Mouse (Mus musculus): ENCODE data around the gene Adcy10. TPM values are rescaled to one million over a fixed set of nuclear protein-coding genes. Genes with fewer than 3 reads are reported as not detected.

The Adcy10 gene
- 0.07 TPM in 1 of 2 replicates, not detected in the other for polyA plus RNA-seq (2012; rRNA removed)

DNA sequence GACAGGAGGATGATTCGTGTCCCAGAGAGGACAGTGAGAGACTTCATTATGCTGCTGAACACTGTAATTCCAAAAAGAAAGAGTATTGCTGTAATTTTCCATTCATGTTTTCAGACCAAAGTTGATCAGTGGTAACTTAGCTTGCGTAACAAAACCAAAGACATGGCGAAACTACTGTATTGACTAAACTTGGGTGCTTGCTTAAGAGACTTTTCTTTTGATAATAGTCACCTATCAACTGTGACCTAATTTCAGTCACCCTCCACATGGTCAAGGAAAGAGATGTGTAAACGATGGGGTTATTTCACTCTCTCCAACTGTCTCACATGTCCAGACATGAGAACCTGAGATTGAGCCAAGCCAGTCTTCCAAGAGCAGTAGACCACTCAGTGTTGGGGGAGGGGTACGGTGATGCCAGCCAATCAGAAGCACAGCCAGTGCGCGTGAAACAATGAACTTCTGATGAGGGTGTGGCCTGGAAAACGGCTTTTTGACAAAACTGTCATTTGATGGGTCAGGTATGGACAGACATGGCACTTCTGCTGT lies at the start of gene Adcy10:
Gene Adcy10 (plus strand): TSS at position 496 of the 546 bp plus-strand sequence.
- 89% methylated on average over 8 of the region's 8 CpGs for WGBS
- DNase-seq (ENCODE audit: low read depth, low spot score), result no peak

DNA sequence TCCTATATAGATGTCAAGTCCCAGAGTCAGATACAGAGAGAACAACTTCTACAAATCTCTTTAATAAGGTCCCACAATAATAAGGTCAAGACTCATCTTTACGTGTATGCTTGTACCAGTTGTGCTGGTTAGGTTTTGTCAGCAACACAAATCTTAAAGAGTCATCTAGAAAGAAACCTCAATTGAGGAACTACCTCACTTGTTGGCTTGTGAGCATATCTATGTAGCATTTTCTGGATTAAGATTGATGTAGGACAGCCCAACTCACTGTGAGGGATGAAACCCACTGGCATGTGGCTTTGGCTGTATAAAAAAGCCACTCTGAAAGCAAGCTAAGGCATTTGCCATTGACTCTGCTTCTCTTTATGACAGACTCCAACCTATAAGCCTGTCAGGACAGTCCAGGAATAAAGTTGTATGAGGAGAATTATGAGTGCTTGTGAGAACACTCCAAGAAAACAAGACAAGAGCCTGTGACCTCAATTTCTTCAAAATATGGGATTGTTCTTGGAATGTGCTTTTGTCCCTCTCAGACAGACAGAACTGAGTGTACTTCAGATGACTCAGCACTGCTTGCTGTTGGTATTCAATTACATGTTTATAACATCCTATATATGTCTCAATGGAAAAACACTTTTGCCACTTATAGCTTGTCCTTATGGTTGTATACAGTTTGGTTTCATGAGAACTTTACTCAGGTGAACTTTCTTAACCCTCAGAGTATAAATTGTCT lies 46.5 kb upstream of the Adcy10 start:
- no peak for DNase-seq (ENCODE audit: low read depth, low spot score)
- 100% methylated on average over 1 of the region's 1 CpGs for WGBS

DNA sequence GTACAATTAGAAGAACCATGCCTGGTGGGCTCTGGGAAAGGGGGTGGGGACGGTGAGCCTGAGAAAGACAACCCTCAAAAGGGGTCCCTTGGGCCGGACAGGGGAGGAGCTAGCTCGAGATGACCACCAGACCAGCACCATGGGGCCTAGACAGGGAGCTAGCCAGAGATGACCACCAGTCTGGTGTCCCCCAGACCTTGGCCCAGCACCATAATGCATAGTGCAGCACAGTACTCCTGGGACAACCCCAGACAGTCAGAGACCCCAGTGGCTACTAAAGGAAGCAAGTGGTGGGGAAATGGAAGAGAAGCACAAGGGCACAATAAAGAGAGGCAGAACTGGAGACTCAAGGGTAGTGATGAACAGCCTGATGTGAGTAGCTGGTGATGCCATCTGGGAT lies 44.2 kb upstream of the Adcy10 start:
- 86% methylated on average over 3 of the region's 3 CpGs for WGBS
- DNase-seq (ENCODE audit: low read depth, low spot score), result no peak

DNA sequence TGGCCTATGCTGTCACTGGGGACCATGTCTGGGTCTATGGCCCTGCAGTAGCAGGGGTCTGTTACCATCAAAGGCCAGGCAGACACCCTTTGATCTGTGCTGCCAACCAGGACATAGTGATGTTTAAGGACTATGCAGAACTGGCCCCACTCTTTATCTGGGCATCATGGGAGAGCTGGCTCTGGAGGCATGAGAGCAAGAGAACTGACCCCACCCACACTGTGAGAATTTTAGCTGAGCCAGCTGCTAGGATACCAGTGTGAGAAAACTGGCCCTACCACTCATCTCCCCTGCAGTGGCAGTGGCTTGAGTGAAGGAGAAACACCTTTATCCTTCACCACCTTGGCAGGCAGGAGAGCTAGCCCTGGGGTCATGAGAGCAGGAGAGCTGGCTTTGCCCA lies 43.8 kb upstream of the Adcy10 start:
- DNase-seq (ENCODE audit: low read depth, low spot score), result no peak

DNA sequence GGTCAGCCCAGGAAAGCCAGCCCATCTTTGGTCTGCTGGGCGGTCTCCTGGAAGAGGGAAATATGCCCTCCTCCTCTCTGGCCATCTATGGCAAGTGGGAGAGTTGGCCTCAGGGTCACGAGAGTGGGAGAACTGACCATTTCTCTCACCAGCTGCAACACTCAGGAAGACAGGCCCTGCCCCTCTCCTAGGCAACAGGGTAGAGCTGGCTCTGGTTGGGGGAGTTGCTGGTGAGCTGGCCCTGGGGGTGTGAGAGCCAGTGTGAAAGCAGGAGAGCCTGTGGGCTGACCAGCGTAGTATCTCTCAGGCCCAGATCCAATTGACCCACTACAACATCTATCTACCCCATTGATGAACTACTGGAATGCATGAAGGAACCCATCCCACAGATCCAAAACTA lies 43.3 kb upstream of the Adcy10 start:
- WGBS, result 86% methylated on average over 3 of the region's 3 CpGs
- no peak for DNase-seq (ENCODE audit: low read depth, low spot score)

DNA sequence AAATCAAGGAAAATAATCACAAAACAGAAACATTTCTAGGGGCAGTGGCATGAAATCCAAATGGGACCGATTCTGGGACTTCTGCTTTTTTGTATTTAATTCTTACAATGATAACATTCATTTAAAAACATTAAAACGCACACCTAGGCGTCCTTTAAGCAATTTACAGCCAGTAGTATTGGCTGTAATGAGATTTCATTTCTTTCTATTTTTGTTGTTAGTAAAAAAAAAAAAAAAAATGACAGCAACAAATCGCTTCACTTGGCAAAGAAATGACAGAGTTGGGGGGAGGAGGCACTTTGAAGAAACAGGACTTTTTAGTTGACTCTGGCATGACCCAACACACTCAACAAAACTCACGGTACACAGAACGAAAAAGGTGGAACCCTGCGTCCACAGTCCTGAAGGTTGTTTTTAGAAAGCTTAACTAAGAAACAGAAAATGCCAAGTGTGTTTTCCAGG lies 25.9 kb upstream of the Adcy10 start:
- WGBS, result 10% methylated on average over 7 of the region's 7 CpGs
- no peak for DNase-seq (ENCODE audit: low read depth, low spot score)

DNA sequence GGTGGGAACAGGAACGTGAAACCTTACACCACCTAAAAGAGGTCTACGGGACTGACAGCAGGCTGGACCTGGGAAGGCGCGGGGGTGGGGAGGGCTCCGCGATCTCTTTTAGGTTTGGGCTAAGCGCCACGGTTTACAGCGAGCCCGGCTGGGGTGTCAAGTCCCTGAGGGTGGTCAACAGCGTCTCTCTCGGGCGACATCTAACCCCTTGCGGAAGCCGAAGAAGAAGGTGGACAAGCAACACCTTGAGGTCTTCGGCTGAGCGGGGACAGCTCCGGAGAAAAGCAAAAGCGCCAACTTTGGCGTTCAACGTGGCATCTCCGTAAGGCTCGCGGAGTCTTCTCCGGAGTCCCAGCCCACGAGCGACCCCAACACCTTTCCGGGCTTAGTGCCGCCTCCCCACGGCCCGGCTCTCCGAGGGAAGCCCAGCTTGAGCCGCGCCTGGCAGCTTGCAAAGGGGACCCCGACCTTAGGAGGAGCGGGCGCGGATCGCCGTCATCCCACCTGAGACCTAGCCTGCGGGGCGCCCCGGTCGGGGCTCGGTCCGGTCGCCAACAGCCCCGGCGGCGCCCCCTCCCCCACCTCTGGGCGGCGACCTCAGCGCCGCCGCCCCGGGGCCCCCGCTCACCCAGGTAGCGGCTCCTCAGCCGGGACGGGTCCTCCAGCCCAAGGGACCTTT lies 25.3 kb upstream of the Adcy10 start:
- WGBS, result under 1% methylated on average over 59 of the region's 60 CpGs

DNA sequence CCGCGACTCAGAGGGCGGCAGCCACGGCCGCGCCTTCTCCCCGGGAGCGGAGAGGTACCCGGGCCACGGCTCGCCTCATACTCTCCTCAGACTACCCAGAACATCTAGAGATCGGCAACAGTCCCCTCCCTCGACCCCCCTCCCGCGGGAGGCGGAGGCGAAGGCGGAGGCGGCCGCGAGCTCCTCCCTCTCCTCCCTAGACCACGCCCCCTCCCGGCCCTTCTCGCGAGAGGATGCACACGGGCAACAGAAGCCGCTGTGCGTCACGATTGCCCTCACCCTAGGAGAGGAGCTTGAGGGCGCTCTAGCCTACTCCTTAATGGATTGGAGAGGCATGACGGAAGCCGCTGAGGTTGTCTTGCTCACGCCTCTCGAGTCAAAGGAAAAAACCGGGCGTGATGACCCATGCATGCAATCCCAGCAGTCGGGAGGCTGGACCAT lies 24.6 kb upstream of the Adcy10 start, which contains the start of the genes Dcaf6 and Mpc2:
Gene Dcaf6 (minus strand): TSS at position 116 of the 441 bp plus-strand sequence.
Gene Mpc2 (plus strand): TSS at position 278 of the 441 bp plus-strand sequence.
- peak; percentile 95 for DNase-seq (ENCODE audit: low read depth, low spot score)
- WGBS, result under 1% methylated on average over 37 of the region's 37 CpGs

More for the DNA sequence above, 25.3 kb upstream of the Adcy10 start:
- DNase-seq (ENCODE audit: low read depth, low spot score), result no peak

DNA sequence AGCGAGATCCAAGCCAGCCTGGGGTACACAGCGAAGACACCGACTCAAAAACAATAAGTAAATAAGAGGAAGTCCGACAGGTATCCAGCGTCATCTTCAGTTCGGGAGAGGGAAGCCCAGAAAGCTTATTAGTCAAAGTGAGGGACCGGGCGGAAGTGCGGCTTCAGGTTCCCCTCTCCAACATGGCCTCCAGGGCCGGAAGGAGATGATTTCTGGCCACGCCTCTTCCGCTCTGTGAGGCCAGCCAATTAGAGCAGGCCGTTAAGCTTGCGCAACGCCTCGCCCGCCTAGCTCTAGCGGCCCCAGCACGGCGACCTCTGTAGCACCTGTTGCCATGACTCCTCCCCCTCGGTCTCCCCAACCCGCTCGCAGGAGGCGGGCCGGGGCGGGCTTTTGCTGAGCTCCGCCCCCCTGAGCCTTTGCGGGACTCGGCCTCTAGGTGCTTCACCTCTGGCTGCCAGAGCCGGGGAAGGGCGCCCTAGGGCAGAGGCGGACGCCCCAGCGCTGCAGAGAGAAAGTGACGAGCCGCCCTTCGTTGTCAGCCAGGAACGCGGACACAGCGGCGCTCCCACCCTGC lies 24.1 kb upstream of the Adcy10 start:
- DNase-seq (ENCODE audit: low read depth, low spot score), result peak; percentile 96
- WGBS, result under 1% methylated on average over 41 of the region's 41 CpGs

DNA sequence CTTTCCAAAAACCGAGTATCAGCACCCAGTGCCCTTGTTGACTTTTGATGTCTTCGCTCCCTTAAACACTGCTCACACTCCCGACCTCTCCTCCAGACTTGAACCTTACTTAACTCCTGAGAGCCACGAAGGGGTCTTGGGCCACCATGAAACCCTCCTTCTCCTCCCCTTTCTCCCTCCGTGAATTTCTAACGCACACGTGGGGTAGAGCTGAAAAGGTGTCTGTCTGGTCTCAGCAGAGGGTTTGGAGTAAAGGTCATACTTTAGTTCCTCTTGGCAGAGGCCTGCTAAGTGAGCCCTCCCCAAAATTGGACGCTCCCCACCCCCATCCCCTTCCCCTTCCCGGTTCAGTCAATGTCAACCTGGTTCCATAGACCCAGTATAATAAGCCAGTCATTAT lies 23.3 kb upstream of the Adcy10 start:
- WGBS, result under 1% methylated on average over 9 of the region's 9 CpGs
- DNase-seq (ENCODE audit: low read depth, low spot score), result no peak

DNA sequence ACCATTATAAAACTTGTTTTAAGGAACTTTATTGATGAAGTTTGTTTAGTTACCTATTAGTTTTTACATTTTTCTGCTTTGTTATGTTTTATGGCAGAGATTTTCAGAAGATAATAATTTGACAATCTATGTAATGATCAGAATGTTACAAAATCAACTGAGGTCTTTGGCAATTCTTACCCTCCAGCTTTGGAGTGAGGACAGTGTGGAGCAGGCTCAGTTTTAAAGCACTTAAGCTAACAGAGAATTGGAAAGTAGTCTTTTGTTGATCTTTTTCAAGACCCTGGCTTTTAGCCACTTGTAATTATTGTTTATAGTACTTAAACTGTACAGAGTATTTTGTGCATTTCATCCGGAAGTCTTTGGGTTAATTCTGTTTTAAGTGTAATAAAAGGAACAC lies 22.1 kb upstream of the Adcy10 start:
- DNase-seq (ENCODE audit: low read depth, low spot score), result no peak
- 21% methylated on average over 1 of the region's 1 CpGs for WGBS

DNA sequence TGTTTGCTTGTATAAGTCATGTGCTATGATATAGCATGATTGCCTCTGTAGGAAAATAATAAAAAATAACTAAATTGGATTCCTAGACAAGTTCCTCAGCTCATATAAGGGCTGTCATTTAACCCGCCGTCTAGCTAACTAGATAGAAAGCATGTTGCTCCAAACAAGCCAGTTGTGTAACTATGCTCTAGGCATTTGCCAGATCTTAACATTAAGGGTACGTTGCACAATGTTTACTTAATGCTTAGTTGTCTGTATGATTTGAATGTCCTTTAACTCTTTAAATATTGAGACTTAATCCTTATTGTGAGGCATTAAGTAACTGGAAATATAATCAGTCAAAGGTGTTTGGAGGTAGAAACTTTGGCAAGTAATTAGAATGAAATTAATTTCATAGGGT lies 20.4 kb upstream of the Adcy10 start:
- WGBS, result 63% methylated on average over 3 of the region's 3 CpGs
- no peak for DNase-seq (ENCODE audit: low read depth, low spot score)

DNA sequence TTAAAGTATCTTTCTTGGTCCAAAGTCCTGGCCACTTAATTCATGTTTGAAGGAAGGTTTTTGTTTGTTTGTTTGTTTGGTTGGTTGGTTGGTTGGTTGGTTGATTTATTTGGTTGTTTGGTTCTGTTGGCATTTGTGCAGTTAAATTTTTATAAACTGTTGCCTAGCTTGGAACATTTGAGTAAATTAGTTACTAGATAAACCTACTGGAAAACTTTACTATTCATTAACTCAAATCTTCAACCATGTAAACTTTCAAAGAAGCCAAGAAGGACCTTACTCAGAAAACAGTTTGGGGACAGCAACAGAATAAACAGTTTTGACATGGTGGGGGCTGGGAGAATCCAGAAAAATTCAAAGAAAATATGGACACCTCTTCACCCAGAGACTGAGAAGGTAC lies 16.0 kb upstream of the Adcy10 start:
- no peak for DNase-seq (ENCODE audit: low read depth, low spot score)

DNA sequence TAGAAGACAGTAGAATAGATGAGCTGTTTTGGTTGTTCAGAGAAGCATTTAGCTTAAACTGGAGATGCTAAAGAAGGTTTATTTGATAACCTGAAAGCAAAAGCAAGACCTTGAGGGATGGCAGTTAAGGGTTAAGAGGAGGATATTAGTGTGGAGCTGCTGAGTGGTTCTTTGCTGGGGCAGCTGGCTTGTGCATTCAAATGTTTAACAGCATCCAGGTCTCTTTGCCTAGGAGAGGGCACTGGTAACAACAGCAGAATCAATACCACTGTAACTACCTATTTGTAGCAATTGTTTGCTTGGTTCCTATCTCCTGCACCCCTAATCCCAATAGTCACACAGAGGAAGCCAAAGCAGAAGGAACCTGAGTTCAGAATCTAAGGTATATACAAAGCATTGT lies 15.3 kb upstream of the Adcy10 start:
- no peak for DNase-seq (ENCODE audit: low read depth, low spot score)

DNA sequence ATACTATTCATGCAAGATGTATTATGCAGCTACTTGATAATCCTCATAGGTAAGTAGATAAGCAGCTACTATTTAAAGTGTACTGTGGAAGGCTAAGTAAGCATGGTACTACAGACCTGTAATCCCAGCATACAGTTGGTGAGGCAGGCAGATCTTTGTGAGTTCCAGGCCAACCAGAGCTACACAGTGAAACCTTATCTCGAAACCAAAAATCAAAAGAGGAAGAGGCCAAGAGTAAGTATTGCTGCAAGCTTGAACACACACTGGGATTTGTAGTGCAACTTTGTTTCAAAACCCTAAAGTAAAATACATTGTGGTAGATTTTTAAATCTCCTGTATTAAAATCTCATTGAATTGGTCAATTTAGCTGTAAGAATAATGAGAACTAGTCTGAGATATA lies 13.5 kb upstream of the Adcy10 start:
- WGBS, result 91% methylated on average over 1 of the region's 1 CpGs
- no peak for DNase-seq (ENCODE audit: low read depth, low spot score)

DNA sequence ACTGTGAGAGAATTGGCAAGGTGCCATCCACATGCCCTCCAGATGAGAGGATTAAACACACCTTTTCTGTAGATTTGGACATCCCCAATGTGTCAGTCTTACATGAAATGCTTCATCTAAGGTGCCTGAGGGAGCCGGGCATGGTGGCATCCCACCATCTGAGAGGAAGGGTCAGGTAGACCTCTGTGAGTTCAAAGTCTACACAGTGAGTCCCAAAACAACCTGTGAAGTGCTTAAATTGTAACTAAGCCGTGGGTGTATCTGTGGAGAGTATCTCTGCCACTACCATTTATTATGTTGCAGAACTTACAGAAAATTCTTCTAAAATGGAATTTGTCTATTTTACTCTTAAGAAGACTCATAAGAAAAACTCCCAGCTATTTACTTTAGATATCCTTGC lies 1.1 kb downstream of the Adcy10 start:
- WGBS, result 87% methylated on average over 2 of the region's 2 CpGs
- DNase-seq (ENCODE audit: low read depth, low spot score), result no peak

DNA sequence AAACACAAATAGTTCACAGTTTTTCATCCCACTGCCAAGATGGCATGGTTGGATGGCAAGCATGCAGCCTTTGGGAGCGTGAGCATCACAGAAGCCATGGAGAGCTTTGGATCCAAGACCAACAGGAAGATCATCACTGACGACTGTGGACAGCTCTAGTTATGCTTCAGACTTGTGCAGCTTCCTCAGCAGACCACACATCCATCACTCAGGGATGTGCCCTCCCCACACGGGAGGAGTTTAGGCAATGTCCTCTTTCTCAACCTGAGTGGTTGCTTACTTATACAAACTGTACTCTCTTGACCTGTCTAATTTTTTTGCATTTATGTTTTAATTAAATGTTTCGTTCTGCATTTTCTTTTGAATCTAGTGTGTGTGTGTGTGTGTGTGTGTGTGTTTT lies 4.2 kb downstream of the Adcy10 start:
- DNase-seq (ENCODE audit: low read depth, low spot score), result no peak
- WGBS, result 82% methylated on average over 4 of the region's 4 CpGs

DNA sequence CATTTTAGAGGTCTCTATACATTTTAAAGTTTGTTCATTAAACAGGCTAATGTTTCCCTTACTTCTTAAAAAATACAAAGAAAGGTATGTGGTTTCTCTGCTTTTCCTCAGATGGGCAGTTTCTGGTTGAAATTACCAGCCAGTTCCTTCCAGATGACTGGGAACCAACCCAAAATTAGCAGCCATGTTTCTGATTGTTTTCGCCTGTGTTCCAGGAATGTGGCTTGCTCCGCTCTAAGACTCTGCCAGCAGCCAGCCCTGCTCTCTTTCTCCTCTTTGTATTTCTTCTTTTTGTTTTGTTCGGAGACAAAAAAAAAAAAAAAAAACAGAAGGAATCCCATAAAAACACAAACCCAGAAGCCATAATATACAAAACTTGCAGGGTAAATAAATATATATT lies 13.9 kb downstream of the Adcy10 start:
- 58% methylated on average over 3 of the region's 3 CpGs for WGBS

DNA sequence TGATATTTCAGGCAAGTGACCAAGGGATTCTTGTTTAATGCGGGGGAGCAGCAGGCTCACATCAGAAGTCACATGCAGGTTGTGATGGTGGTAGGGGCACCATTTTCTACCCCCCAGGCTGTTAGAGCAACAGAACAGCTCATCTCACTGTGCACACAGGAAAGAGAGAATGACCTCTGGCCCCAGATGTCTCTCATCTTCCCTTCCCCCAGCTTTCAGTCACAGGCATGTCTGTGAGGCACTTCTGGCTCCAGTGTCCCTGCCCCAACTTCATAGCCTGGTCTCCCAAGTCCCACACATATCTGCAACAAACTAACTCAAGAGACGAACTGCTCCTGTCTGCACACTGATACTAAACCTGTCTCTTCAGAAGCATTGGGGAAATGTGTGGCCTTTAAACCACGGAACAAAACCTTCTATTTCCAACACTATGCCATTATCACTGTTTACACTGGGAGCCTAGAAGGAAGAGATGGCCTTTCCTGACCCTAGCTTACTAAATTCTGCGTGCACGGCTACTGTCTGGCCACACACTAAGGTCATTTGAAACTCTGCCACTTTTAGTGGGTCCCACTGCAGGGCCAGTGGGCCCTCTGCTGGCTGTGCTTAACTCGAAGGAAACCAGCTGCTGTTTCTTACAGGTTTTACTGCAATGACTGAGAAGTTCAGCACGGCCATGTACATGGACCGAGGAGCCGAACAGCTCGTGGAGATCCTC lies 18.5 kb downstream of the Adcy10 start:
- DNase-seq (ENCODE audit: low read depth, low spot score), result no peak
- 31% methylated on average over 10 of the region's 10 CpGs for WGBS

More for the DNA sequence above, 13.9 kb downstream of the Adcy10 start:
- DNase-seq (ENCODE audit: low read depth, low spot score), result no peak

DNA sequence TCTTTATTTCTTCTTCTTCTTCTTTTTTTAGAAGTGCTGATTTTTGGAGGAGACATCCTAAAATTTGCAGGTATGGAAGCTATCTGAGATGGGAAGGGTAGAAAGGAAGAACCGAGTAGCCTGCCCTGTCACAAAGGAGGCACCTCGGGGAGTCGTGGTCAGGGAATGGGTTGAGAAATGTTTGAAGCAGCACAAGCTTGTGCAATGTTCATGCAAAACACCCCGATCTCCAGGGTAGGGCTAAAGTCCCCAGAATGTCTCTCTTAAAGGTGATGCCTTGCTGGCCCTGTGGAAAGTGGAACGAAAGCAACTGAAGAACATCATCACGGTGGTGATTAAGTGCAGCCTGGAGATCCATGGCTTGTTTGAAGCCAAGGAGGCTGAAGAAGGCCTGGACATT lies 21.3 kb downstream of the Adcy10 start:
- 84% methylated on average over 6 of the region's 6 CpGs for WGBS
- no peak for DNase-seq (ENCODE audit: low read depth, low spot score)

All from large intestine, adult 2 months (tissue).